Mouse (Mus musculus): Measurements from ENCODE around the gene Rpa1. TPM values are rescaled to one million over a fixed set of nuclear protein-coding genes. Genes with fewer than 3 reads are reported as not detected.

The Rpa1 gene
- total and polyA plus RNA-seq, 3 experiments: 230 to 357 (median 287) TPM

DNA sequence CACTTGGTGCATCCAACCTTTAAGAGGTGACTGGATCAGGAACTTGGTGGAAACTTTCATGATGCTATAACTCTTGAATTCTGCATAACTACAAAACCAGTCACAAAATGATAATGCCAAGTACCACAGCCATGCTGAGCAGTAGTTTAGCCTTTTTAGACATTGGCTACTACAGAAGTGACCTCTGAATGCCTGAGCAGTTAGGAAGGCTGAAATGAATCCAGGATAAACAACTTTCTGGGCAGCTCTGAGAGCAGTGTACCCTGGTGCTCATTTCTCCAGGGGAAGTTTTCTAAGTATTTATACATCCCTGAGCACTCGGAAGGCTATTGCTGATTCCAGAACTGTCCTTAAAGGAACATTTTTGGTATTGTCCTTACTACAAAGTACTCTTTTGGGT lies 7.4 kb upstream of the Rpa1 start:
- Histone ChIP-seq H3K9me3 (replicated peaks; ENCODE audit: low read length) (no peaks in the 10 kb centered on the region), H3K36me3 (replicated peaks in 1 of 2; ENCODE audit: control insufficient read depth in 1 of 2, insufficient read depth in 1 of 2, low read length in 1 of 2) (peaks cover 12 to 40% of the 10 kb centered on the region in 2 experiments), H3K79me2 (replicated peaks; ENCODE audit: control insufficient read depth, extremely low read depth, insufficient read depth, poor library complexity, severe bottlenecking) (peaks cover 2% of the 10 kb centered on the region), H3K4me1 (ENCODE audit: control insufficient read depth in 1 of 2, insufficient read depth in 2 of 2) (peaks cover 4 to 11% of the 10 kb centered on the region in 2 experiments; a peak in 3 of 4 replicates), H3K4me3 (replicated peaks in 1 of 3; ENCODE audit: low read depth in 2 of 3, low read length in 2 of 3, poor library complexity in 1 of 3) (no peak overlapping the region), H3K27ac (ENCODE audit: insufficient read depth, low read depth) (no peak overlapping the region), H3K4me2 (ENCODE audit: insufficient read depth, low read depth, poor library complexity, severe bottlenecking) (no peak overlapping the region), H3K27me3 (replicated peaks) (no peaks in the 10 kb centered on the region), H3K9ac (ENCODE audit: insufficient read depth, low read depth) (no peak overlapping the region)
- TF ChIP-seq EP300 (IDR thresholded peaks at IDR 0.05; ENCODE audit: low read length): no peak
- no peak for TF ChIP-seq USF2 (conservative IDR thresholded peaks at IDR 0.05; ENCODE audit: low read depth, low read length)
- no peak for TF ChIP-seq NRF1 (IDR thresholded peaks at IDR 0.05; ENCODE audit: low read depth, low read length)
- no peak for TF ChIP-seq TBP (conservative IDR thresholded peaks at IDR 0.05; ENCODE audit: low read depth, low read length)
- no peak for TF ChIP-seq JUN (IDR thresholded peaks at IDR 0.05; ENCODE audit: insufficient read depth, low read depth, low read length)
- TF ChIP-seq UBTF (IDR thresholded peaks at IDR 0.05; ENCODE audit: low read depth, low read length): no peak
- TF ChIP-seq PAX5 (IDR thresholded peaks at IDR 0.05; ENCODE audit: low read length): no peak
- no peak for TF ChIP-seq MXI1 (IDR thresholded peaks at IDR 0.05; ENCODE audit: low read depth, low read length)
- TF ChIP-seq MYC (IDR thresholded peaks at IDR 0.05; ENCODE audit: low read depth, low read length): no peak
- TF ChIP-seq ELF1 (IDR thresholded peaks at IDR 0.05; ENCODE audit: low read depth, low read length): no peak
- no peak for TF ChIP-seq CTCF (conservative IDR thresholded peaks at IDR 0.05 in 1 of 2, IDR thresholded peaks at IDR 0.05 in 1 of 2; ENCODE audit: low read depth in 2 of 2, low read length in 2 of 2)
- TF ChIP-seq ZNF384 (IDR thresholded peaks at IDR 0.05; ENCODE audit: low read depth, low read length): no peak
- TF ChIP-seq RAD21 (IDR thresholded peaks at IDR 0.05; ENCODE audit: low read depth, low read length): no peak
- no peak for TF ChIP-seq MAZ (IDR thresholded peaks at IDR 0.05; ENCODE audit: low read depth, low read length)
- in situ Hi-C loops (cut with MboI; ENCODE audit: low pct_ligation_motif_present, low pct_unique_long_range_greater_than_20kb, low sequenced_read_pairs): no loop called here
- dilution Hi-C loops (cut with MboI; ENCODE audit: extremely low pct_ligation_motif_present, extremely low pct_unique_long_range_greater_than_20kb, low sequenced_read_pairs): no loop called here
- no peak for DNase-seq (ENCODE audit: extremely low read depth)

DNA sequence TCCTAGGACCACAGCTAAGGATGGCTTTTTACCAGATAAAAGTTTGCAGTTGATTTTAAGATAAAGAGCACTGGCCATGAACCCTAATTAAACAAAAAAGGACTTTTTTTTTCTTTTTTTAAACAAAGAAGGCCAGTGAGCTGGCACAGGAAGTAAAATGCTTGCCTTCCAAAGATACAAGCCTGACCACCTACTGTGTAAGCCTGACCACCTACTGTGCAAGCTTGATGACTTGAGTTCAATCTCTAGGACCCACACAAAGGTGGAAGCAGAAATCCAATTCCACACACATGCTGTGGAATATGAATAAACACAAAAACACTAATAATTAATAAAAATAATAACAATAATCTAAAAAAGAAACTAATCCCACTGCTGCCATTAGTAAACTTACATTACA lies 3.1 kb upstream of the Rpa1 start:
- Histone ChIP-seq H3K27me3 (replicated peaks) (no peaks in the 10 kb centered on the region), H3K79me2 (replicated peaks; ENCODE audit: control insufficient read depth, extremely low read depth, insufficient read depth, poor library complexity, severe bottlenecking) (peaks cover 28% of the 10 kb centered on the region), H3K4me2 (ENCODE audit: insufficient read depth, low read depth, poor library complexity, severe bottlenecking) (no peak overlapping the region), H3K4me1 (ENCODE audit: control insufficient read depth in 1 of 2, insufficient read depth in 2 of 2) (peaks cover 6 to 31% of the 10 kb centered on the region in 2 experiments), H3K9ac (ENCODE audit: insufficient read depth, low read depth) (no peak overlapping the region), H3K9me3 (replicated peaks; ENCODE audit: low read length) (no peaks in the 10 kb centered on the region), H3K27ac (ENCODE audit: insufficient read depth, low read depth) (no peak overlapping the region), H3K4me3 (replicated peaks in 1 of 3; ENCODE audit: low read depth in 2 of 3, low read length in 2 of 3, poor library complexity in 1 of 3) (no peak overlapping the region), H3K36me3 (replicated peaks in 1 of 2; ENCODE audit: control insufficient read depth in 1 of 2, insufficient read depth in 1 of 2, low read length in 1 of 2) (peaks cover 12 to 38% of the 10 kb centered on the region in 2 experiments)
- dilution Hi-C loops (cut with MboI; ENCODE audit: extremely low pct_ligation_motif_present, extremely low pct_unique_long_range_greater_than_20kb, low sequenced_read_pairs) (no loop called here), in situ Hi-C loops (cut with MboI; ENCODE audit: low pct_ligation_motif_present, low pct_unique_long_range_greater_than_20kb, low sequenced_read_pairs) (no loop called here)
- DNase-seq (ENCODE audit: extremely low read depth): no peak
- TF ChIP-seq ZKSCAN1 (IDR thresholded peaks at IDR 0.05; ENCODE audit: borderline replicate concordance, low read depth, low read length) (peak; percentile 67), JUND (conservative IDR thresholded peaks at IDR 0.05; ENCODE audit: low read depth, low read length) (no peak)
